Mouse (Mus musculus) ES-Bruce4 (cell line): ENCODE measurements at regions not wholly inside any gene's neighbourhood (a gene's known extent, or its start where the extent isn't known, plus 50 kb on each side); places are given as distances from the start of the nearest gene placed in this dataset.

Source experiments
- H3K27ac ChIP-seq: 2 replicates; pipeline ENCODE4 v1.5.1; 2012; ENCODE audit warnings: low read length, inconsistent platforms; ENCODE audit not compliant: insufficient read depth
- H3K27me3 ChIP-seq: 2 replicates; pipeline ENCODE4 v1.6.1; 2012; ENCODE audit warnings: mild to moderate bottlenecking, low read length, inconsistent platforms; ENCODE audit not compliant: control insufficient read depth, poor library complexity, insufficient read depth, severe bottlenecking
- H3K36me3 ChIP-seq: 2 replicates; pipeline ENCODE4 v1.6.1; 2012; ENCODE audit warnings: inconsistent platforms, mild to moderate bottlenecking, low read length, moderate library complexity; ENCODE audit not compliant: control insufficient read depth, poor library complexity, insufficient read depth, severe bottlenecking
- H3K4me1 ChIP-seq: one replicate; pipeline ENCODE4 v1.8.1; 2011; ENCODE audit warnings: low read length; ENCODE audit not compliant: control insufficient read depth, insufficient read depth
- H3K4me3 ChIP-seq: 2 replicates; pipeline ENCODE4 v1.5.1; 2011; ENCODE audit warnings: low read depth, mild to moderate bottlenecking, low read length
- H3K9ac ChIP-seq: 2 replicates; pipeline ENCODE4 v1.6.1; 2012; ENCODE audit warnings: low read depth, mild to moderate bottlenecking, inconsistent platforms; ENCODE audit not compliant: poor library complexity, severe bottlenecking
- H3K9me3 ChIP-seq: replicated peaks from 2 replicates; pipeline ENCODE4 v1.6.1; 2012; ENCODE audit warnings: mild to moderate bottlenecking, low read length, inconsistent platforms; ENCODE audit not compliant: control insufficient read depth, poor library complexity, insufficient read depth, severe bottlenecking
- CTCF ChIP-seq: IDR thresholded peaks from one replicate; pipeline ENCODE4 v1.8.1; 2011; ENCODE audit warnings: low read depth, low read length
- EP300 ChIP-seq: IDR thresholded peaks from 2 replicates; pipeline ENCODE4 v1.6.1; 2011; ENCODE audit warnings: low read depth, low read length; ENCODE audit not compliant: insufficient read depth
- POLR2A ChIP-seq: IDR thresholded peaks from one replicate; pipeline ENCODE4 v1.8.1; 2011; ENCODE audit warnings: low read length; ENCODE audit not compliant: insufficient read depth

DNA sequence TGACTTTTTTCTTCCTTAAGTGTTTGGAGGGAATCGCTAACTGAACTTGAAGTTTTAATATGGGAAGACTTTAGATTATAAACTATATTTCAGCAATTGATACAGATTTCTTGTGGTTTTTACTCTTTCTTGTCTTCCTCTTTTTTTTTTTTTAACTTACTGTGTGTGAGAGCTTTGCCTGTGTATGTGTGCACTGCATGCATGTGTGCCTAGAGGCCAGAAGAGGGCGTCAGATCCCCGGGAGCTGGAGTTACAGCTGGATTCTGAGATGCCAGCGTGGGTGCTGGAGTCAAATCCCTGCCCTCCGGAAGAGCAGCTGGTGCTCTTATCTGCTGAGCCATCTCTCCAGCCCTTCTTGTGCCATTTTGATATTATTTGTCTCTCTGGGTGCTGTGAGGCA, 129.6 kb downstream of the Trim33 start:
- no peak overlapping the region for H3K4me3 ChIP-seq
- no peaks in the 10 kb centered on the region for H3K4me1 ChIP-seq
- H3K9ac ChIP-seq: no peak overlapping the region
- no peaks in the 10 kb centered on the region for H3K36me3 ChIP-seq
- H3K27ac ChIP-seq: no peak overlapping the region
- no peaks in the 10 kb centered on the region for H3K9me3 ChIP-seq
- peak; percentile 28 for TF ChIP-seq CTCF
- TF ChIP-seq POLR2A: no peak
- TF ChIP-seq EP300: no peak
- 0 out of 2 replicates have a peak, but pooled peaks cover 1% of the 10 kb centered on the region for H3K27me3 ChIP-seq

DNA sequence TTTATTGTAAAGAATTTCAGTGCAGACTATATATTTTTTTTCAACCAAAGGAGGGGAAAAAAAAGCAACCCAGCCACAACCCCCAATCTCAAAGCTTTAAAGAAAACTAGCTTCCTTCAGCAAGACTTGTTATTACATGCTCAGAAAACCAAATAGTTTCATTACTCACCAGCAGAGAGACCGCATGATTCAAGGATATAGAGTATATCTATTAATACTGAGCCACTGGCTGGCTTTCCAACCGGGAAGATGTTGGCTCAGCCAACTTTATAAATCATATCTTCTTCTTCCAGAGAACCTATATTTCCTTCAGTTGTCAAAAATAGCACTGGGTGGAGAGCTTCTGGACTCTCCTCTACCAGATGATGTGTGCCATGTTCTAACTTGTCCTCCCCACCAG, 133.2 kb downstream of the Trim33 start:
- Histone ChIP-seq H3K9me3 (no peaks in the 10 kb centered on the region), H3K27ac (no peak overlapping the region), H3K27me3 (0 out of 2 replicates have a peak, but pooled peaks cover 1% of the 10 kb centered on the region), H3K36me3 (no peaks in the 10 kb centered on the region), H3K4me3 (no peak overlapping the region), H3K4me1 (no peaks in the 10 kb centered on the region), H3K9ac (no peak overlapping the region)
- TF ChIP-seq EP300: no peak
- TF ChIP-seq POLR2A: no peak
- no peak for TF ChIP-seq CTCF

DNA sequence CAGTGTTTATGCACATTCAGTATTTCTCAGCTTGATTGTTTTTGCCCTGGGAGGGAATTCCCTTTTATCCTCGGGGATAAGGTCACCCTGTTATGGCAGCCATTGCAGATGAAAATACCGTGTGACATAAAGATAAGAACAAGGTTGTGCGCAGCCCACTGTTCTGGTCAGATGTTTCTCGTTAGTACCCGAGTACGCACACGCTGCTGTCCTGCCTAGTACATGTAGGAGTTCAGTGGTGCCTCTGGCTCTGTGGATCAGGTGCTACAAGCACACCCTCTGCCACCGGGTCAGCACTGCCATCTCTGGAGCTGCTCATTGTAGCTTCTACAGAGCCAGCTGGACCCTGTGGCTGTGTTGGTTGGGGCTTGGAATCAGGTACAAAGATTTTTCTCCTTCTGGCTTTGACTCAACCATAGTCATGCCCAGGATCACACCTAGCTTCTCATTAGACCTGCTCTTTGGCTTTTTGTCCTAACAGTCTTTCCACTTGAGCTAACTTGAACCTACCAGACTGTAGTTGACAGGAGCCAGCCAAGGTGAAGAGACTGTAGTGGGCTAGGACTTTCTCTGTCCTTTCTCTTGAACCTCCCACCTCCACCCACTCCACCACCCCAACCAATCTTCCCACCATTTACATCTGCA, 136.1 kb downstream of the Trim33 start:
- no peak overlapping the region for H3K27ac ChIP-seq
- TF ChIP-seq POLR2A (no peak), EP300 (no peak), CTCF (no peak)
- no peaks in the 10 kb centered on the region for H3K4me1 ChIP-seq
- 0 out of 2 replicates have a peak, but pooled peaks cover 1% of the 10 kb centered on the region for H3K27me3 ChIP-seq
- no peaks in the 10 kb centered on the region for H3K9me3 ChIP-seq
- no peaks in the 10 kb centered on the region for H3K36me3 ChIP-seq
- H3K9ac ChIP-seq: no peak overlapping the region
- H3K4me3 ChIP-seq: no peak overlapping the region

DNA sequence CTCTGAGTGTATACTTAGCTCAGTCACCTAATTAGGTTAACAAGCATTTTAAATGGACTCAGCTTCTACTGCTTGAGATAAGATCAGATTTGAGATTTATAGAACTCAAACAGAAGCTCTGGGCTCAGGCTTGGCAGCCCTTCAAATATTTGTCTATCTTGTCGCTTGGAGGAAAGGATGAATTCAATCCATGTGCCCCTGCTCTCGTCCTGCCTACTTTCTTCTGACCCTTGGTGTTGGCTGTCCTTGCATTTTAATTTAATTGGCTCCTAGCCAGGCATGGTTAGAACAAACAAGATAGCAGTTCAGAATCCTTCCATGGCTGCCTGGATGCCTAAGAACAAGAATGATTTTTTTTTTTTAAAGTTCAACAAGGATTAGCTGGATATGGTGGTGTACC, 137.2 kb downstream of the Trim33 start:
- no peak overlapping the region for H3K4me3 ChIP-seq
- H3K4me1 ChIP-seq: no peaks in the 10 kb centered on the region
- 0 out of 2 replicates have a peak, but pooled peaks cover 1% of the 10 kb centered on the region for H3K27me3 ChIP-seq
- H3K36me3 ChIP-seq: no peaks in the 10 kb centered on the region
- TF ChIP-seq POLR2A (no peak), EP300 (no peak), CTCF (no peak)
- H3K9ac ChIP-seq: no peak overlapping the region
- H3K27ac ChIP-seq: no peak overlapping the region
- no peaks in the 10 kb centered on the region for H3K9me3 ChIP-seq

DNA sequence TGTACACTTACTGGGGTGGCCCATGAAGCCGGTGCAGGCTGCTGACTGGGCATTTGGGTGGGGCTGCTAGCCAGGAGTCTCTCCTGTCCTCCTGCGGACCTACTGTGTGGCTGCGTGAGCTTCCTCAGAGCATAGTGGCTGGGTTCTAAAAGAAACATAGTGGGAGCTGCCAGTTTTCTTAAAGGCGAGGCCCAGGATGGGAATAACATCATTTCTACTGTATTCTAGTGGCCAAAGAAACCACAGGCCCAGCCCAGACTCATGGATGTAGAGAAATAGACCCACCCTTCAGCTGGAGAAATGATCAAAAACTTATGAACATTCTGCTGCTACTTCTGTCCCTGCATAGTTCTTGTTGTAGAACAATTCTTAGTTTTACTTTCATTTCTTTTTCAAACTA, 138.7 kb downstream of the Trim33 start:
- no peak overlapping the region for H3K4me3 ChIP-seq
- TF ChIP-seq POLR2A (no peak), EP300 (no peak), CTCF (no peak)
- H3K9me3 ChIP-seq: no peaks in the 10 kb centered on the region

DNA sequence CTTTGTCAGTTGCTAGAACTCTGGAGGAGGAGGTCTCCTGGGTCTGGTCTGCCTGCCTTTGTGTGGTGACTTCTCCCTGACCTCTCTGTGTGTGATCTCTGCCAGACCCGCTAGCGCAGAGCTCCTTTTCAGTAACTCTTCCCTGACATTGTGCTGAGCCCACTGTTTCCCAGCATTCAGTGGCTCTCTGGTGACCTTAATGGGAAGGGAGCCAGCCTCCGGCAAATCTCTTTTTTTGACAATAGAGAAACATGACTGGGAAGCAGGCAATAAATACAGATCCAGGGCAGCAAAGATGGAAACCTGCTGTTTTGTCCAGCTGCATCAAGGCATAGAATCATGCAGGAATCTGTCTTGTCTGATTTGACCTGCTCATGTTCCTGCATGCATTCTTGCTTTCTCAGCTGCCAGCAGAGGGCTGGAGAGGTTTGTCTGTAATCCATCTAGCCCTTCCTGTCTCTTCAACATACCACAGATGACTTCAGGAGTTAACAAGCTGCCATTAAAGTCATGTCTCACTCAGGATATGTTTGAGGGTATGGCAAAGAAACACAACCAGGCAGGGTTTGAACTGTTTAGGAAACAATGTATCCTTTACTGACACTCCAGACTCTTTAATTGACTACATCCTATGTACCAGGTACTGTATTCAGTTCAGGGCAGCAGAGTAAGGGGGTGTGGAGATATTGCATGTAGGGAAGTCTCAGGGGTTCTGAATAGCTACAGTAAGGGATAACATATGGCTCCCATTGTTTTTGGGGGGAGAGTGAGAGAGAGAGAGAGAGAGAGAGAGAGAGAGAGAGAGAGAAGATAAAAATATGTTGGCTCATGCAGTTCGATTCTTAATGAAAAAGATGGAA, 140.9 kb downstream of the Trim33 start:
- no peak overlapping the region for H3K9ac ChIP-seq
- no peak overlapping the region for H3K4me3 ChIP-seq
- H3K9me3 ChIP-seq: no peaks in the 10 kb centered on the region
- no peaks in the 10 kb centered on the region for H3K36me3 ChIP-seq
- no peaks in the 10 kb centered on the region for H3K27me3 ChIP-seq
- no peaks in the 10 kb centered on the region for H3K4me1 ChIP-seq
- TF ChIP-seq CTCF (no peak), EP300 (no peak), POLR2A (no peak)
- no peak overlapping the region for H3K27ac ChIP-seq

More for the DNA sequence above, 138.7 kb downstream of the Trim33 start:
- Histone ChIP-seq H3K27ac (no peak overlapping the region), H3K36me3 (no peaks in the 10 kb centered on the region), H3K9ac (no peak overlapping the region), H3K4me1 (no peaks in the 10 kb centered on the region), H3K27me3 (0 out of 2 replicates have a peak, but pooled peaks cover 1% of the 10 kb centered on the region)
